Mouse (Mus musculus) hindbrain, postnatal 0 days (tissue): ENCODE measurements around the gene Rin2. TPM values are rescaled to one million over a fixed set of nuclear protein-coding genes. Genes with fewer than 3 reads are reported as not detected.

Source experiments
- ATAC-seq: fragments of 200-750 bp; cut with Nextera tagmentation; 2 replicates; pipeline ENCODE4 v1.8.0; 2017; ENCODE audit warnings: mild to moderate bottlenecking, moderate TSS enrichment, moderate library complexity
- DNase-seq: peaks from one replicate; pipeline ENCODE4 v3.0.0-alpha.2; 2015; ENCODE audit warnings: low spot score
- H3K27ac ChIP-seq: fragments of 300-500 bp; sonication (generic); 2 replicates; pipeline ENCODE4 v1.5.1; 2014; ENCODE audit warnings: mild to moderate bottlenecking
- H3K27me3 ChIP-seq: fragments of 300-500 bp; sonication (generic); 2 replicates; pipeline ENCODE4 v1.6.1; 2014; ENCODE audit warnings: low read length, mixed read lengths; ENCODE audit not compliant: insufficient read depth
- H3K36me3 ChIP-seq: fragments of 300-500 bp; sonication (generic); 2 replicates; pipeline ENCODE4 v1.6.1; 2014; ENCODE audit warnings: low read length, mixed read lengths; ENCODE audit not compliant: insufficient read depth
- H3K4me1 ChIP-seq: fragments of 300-500 bp; sonication (generic); 2 replicates; pipeline ENCODE4 v1.6.1; 2014; ENCODE audit warnings: antibody characterized with exemption, low read length, mixed read lengths; ENCODE audit not compliant: insufficient read depth
- H3K4me2 ChIP-seq: fragments of 300-500 bp; sonication (generic); 2 replicates; pipeline ENCODE4 v1.6.1; 2014; ENCODE audit warnings: low read depth, mild to moderate bottlenecking, low read length, moderate library complexity, mixed read lengths
- H3K4me3 ChIP-seq: fragments of 300-500 bp; sonication (generic); 2 replicates; pipeline ENCODE4 v1.5.1; 2014; ENCODE audit warnings: low read length
- H3K9ac ChIP-seq: fragments of 300-500 bp; sonication (generic); replicated peaks from 2 replicates; pipeline ENCODE4 v1.6.1; 2014; ENCODE audit warnings: mild to moderate bottlenecking, low read length, moderate library complexity, mixed read lengths
- H3K9me3 ChIP-seq: fragments of 300-500 bp; sonication (generic); 2 replicates; pipeline ENCODE4 v1.6.1; 2016; ENCODE audit warnings: low read length, mixed read lengths
- CTCF ChIP-seq: IDR thresholded peaks from 2 replicates; pipeline ENCODE4 v1.5.1; 2016; ENCODE audit warnings: antibody characterized with exemption, control low read depth, low read depth
- WGBS: fragments of 180-500 bp; shearing (Covaris S2); extraction: QIAGEN DNeasy Blood & Tissue Kit; methylation state at CpG from one replicate; pipeline ENCODE4 v1.1.7; 2014; 5-methylcytosine and 5-hydroxymethylcytosine counted together
- polyA plus RNA-seq: library from polyadenylated mRNA; unstranded; fragments of >200 nt; fragmentation: Nextera tagmentation; extraction: Ambion mirVana; gene quantifications from 2 replicates; pipeline ENCODE4 v1.2.1, GENCODE M21; 2015
- total RNA-seq: library from RNA; depleted of rRNA; stranded (reverse); fragments of >200 nt; gene quantifications from 2 replicates; pipeline ENCODE4 v1.2.3, GENCODE M21; 2014

The Rin2 gene
- total and polyA plus RNA-seq, 2 experiments from 2014 or later: 9.4 to 11.7 TPM

DNA sequence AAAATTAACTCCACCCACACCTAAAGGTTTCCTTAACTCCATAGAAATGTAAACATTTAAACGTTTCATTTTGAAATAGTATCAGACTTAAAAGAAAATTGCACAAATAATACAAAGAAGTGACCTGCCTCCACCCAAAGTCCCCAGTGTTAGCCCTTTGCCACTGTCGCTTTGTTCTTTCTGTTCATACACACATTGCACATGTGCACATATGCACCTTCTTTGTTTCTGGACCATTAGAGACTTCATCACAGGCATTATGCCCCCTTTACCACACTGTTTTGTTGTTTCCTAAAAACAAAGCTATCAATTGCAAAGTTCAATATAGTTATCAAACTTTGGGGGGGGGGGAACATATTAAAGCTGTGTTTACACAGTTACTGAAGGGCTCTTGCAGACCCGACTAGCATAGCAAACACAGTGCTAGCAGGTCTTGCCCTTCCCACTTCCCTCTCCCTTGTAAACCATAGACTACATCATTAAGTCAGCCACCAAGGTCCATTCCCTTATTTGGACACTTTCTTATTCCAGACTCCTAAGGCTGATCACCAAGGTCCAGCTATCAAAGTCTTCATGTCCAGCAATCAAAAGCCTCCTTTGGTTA lies 200.0 kb downstream of the Rin2 start:
- H3K27me3 ChIP-seq: no peaks in the 10 kb centered on the region
- WGBS: 79% methylated on average over 3 of the region's 3 CpGs
- no peak overlapping the region for H3K4me2 ChIP-seq
- DNase-seq (no peak), ATAC-seq (no peak)
- H3K27ac ChIP-seq: no peak overlapping the region
- H3K4me3 ChIP-seq: no peak overlapping the region
- H3K36me3 ChIP-seq: 0 out of 2 replicates have a peak, but pooled peaks cover 5% of the 10 kb centered on the region
- no peaks in the 10 kb centered on the region for H3K4me1 ChIP-seq
- H3K9ac ChIP-seq: no peak overlapping the region
- no peak for TF ChIP-seq CTCF
- H3K9me3 ChIP-seq: no peaks in the 10 kb centered on the region

- TF ChIP-seq CTCF: no peak
- H3K9ac ChIP-seq: no peak overlapping the region
- no peak overlapping the region for H3K4me3 ChIP-seq
- no peaks in the 10 kb centered on the region for H3K9me3 ChIP-seq
- no peak overlapping the region for H3K27ac ChIP-seq
- DNase-seq (no peak), ATAC-seq (no peak)
- H3K27me3 ChIP-seq: no peaks in the 10 kb centered on the region
- no peak overlapping the region for H3K4me2 ChIP-seq
- H3K4me1 ChIP-seq: no peaks in the 10 kb centered on the region
- 0 out of 2 replicates have a peak, but pooled peaks cover 5% of the 10 kb centered on the region for H3K36me3 ChIP-seq
- 87% methylated on average over 3 of the region's 3 CpGs for WGBS
Observed at GRCm38 (mm10) chr2:145877191-145877590, 202.2 kb downstream of the Rin2 start.

DNA sequence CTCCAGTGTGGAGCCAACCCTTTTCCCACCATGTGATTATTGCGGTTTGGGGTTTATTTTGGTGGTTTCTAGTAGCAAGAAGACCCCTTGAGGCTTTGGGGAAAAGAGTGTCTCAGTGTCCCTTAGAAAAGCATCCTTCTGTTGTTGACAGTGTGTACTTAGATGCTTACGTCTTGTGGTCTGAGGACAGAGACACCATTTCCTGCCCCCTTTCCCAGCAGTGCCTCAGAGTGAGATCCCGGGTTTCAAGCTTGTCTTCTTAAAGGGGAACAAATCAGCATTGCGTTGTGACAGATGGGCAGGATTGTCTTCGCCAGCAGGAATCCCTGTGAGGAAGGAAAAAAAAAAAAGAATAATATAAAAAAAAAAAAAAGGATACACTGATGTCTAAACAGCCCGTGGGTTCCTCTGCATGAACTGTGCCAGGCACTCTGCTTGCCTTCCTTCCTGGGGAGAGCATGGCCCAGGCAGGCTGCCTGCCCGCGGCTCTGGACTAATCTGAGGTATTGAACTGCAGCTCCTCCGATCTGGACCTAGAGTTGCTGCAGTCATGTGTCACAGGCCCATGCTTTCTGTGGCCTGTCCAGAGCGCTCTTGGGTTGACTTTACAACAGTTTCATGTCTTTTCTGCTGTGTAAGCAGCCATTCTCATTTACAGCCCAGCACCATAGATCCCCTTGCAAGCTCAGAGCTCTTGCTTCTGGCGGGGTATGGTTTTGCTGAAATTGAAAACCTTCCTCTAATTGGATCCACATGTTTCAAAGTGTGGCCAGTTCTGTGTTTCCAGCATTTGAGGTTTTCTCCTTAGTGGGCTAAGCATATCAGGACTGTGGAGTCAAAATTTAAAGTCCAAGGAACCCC lies 206.1 kb downstream of the Rin2 start:
- Histone ChIP-seq H3K4me1 (no peaks in the 10 kb centered on the region), H3K36me3 (peaks cover 12% of the 10 kb centered on the region; the same call in 1 of the 2 replicates), H3K9ac (no peak overlapping the region), H3K27ac (peak overlapping the region; percentile 48; the same call in 1 of the 2 replicates), H3K27me3 (no peaks in the 10 kb centered on the region), H3K4me3 (no peak overlapping the region), H3K9me3 (no peaks in the 10 kb centered on the region), H3K4me2 (no peak overlapping the region)
- ATAC-seq (no peak), DNase-seq (no peak)
- TF ChIP-seq CTCF: no peak
- 42% methylated on average over 11 of the region's 11 CpGs for WGBS

DNA sequence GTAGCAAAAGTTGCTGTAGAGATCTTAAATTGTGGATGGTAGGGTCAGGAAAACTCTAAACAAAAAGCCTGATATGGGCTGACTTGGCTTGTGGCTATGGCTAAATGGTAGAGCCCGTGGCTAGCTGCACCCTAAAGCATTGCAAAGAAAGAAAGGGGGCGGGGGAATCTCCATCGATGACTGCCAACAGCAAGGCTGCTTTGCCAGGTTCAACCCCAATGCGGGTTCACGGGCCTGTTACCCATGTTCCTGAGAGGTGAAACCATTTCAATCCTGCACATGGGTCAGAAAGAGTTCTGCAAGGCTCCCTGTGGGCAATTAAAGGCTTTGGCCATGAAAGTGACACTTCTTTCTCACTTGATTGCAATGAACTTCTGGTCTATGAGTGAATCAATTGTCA lies 206.9 kb downstream of the Rin2 start:
- Histone ChIP-seq H3K36me3 (peaks cover 13% of the 10 kb centered on the region; the same call in 1 of the 2 replicates), H3K4me1 (no peaks in the 10 kb centered on the region), H3K4me3 (no peak overlapping the region), H3K9ac (no peak overlapping the region), H3K4me2 (no peak overlapping the region), H3K27me3 (no peaks in the 10 kb centered on the region), H3K9me3 (no peaks in the 10 kb centered on the region), H3K27ac (no peak overlapping the region)
- no peak for TF ChIP-seq CTCF
- ATAC-seq: no peak
- 65% methylated on average over 5 of the region's 5 CpGs for WGBS
- no peak for DNase-seq

- Histone ChIP-seq H3K4me1 (no peaks in the 10 kb centered on the region), H3K4me3 (no peak overlapping the region), H3K4me2 (no peak overlapping the region), H3K27me3 (no peaks in the 10 kb centered on the region), H3K36me3 (peaks cover 13% of the 10 kb centered on the region; the same call in 1 of the 2 replicates), H3K9me3 (no peaks in the 10 kb centered on the region), H3K27ac (no peak overlapping the region), H3K9ac (no peak overlapping the region)
- ATAC-seq: no peak
- peak; percentile 75 for TF ChIP-seq CTCF
- 14% methylated on average over 2 of the region's 2 CpGs for WGBS
- peak; percentile 66 for DNase-seq
Observed at GRCm38 (mm10) chr2:145882398-145882797, 207.4 kb downstream of the Rin2 start.

- peak overlapping the region; percentile 20 for H3K27ac ChIP-seq
- no peaks in the 10 kb centered on the region for H3K4me1 ChIP-seq
- peaks cover 8% of the 10 kb centered on the region; the same call in 1 of the 2 replicates for H3K36me3 ChIP-seq
- no peak overlapping the region for H3K4me2 ChIP-seq
- no peak for TF ChIP-seq CTCF
- H3K4me3 ChIP-seq: no peak overlapping the region
- 46% methylated on average over 17 of the region's 17 CpGs for WGBS
- DNase-seq (no peak), ATAC-seq (no peak)
- H3K27me3 ChIP-seq: no peaks in the 10 kb centered on the region
- no peaks in the 10 kb centered on the region for H3K9me3 ChIP-seq
- H3K9ac ChIP-seq: no peak overlapping the region
Observed at GRCm38 (mm10) chr2:145884036-145884912, 209.3 kb downstream of the Rin2 start.
